Mouse (Mus musculus) spleen, adult 18-20 months (tissue): ENCODE measurements around the gene Cx3cr1.
A peak's percentile ranks its signal among the peaks of the same experiment; 100 is the strongest.

ENCODE experiments used
- DNase-seq, 2 experiments: peaks; one replicate each; pipeline ENCODE4 v3.0.0; 2022; ENCODE audit warnings: mixed read lengths in 2 of 2

Gene Cx3cr1

GRCm38 (mm10) chr9:119973281-119973680, 96.4 kb downstream of the Cx3cr1 start:
- no peak for DNase-seq

GRCm38 (mm10) chr9:119972582-119972981, 97.1 kb downstream of the Cx3cr1 start:
- no peak for DNase-seq

- DNase-seq: no peak
Observed at GRCm38 (mm10) chr9:119972166-119972565, 97.5 kb downstream of the Cx3cr1 start.

GRCm38 (mm10) chr9:119970763-119971656, 98.7 kb downstream of the Cx3cr1 start:
- no peak for DNase-seq

GRCm38 (mm10) chr9:119970221-119970620, 99.5 kb downstream of the Cx3cr1 start:
- peak in 1 of 2 experiments; percentile 50 for DNase-seq

- DNase-seq: no peak
Observed at GRCm38 (mm10) chr9:119969811-119970210, 99.9 kb downstream of the Cx3cr1 start.

GRCm38 (mm10) chr9:119966221-119966910, 103.3 kb downstream of the Cx3cr1 start:
- DNase-seq: no peak

GRCm38 (mm10) chr9:119965186-119965585, 104.5 kb downstream of the Cx3cr1 start:
- no peak for DNase-seq

- DNase-seq: no peak
Observed at GRCm38 (mm10) chr9:119964206-119964605, 105.5 kb downstream of the Cx3cr1 start.

- peak; percentile 71 to 79 for DNase-seq
Observed at GRCm38 (mm10) chr9:119962987-119963667, 106.6 kb downstream of the Cx3cr1 start.

- DNase-seq: no peak
Observed at GRCm38 (mm10) chr9:119962216-119962615, 107.5 kb downstream of the Cx3cr1 start.

GRCm38 (mm10) chr9:119958835-119959234, 110.8 kb downstream of the Cx3cr1 start:
- DNase-seq: no peak

- DNase-seq: no peak
Observed at GRCm38 (mm10) chr9:119951388-119951787, 118.3 kb downstream of the Cx3cr1 start.

GRCm38 (mm10) chr9:119950434-119950833, 119.2 kb downstream of the Cx3cr1 start:
- DNase-seq: no peak

- no peak for DNase-seq
Observed at GRCm38 (mm10) chr9:119948804-119949203, 120.9 kb downstream of the Cx3cr1 start.

GRCm38 (mm10) chr9:119945173-119945900, 124.3 kb downstream of the Cx3cr1 start:
- peak in 1 of 2 experiments; percentile 38 for DNase-seq

- DNase-seq: no peak
Observed at GRCm38 (mm10) chr9:119943326-119943725, 126.4 kb downstream of the Cx3cr1 start.

GRCm38 (mm10) chr9:119941861-119942260, 127.8 kb downstream of the Cx3cr1 start:
- no peak for DNase-seq

- no peak for DNase-seq
Observed at GRCm38 (mm10) chr9:119941407-119941806, 128.3 kb downstream of the Cx3cr1 start.

- no peak for DNase-seq
Observed at GRCm38 (mm10) chr9:119939646-119940045, 130.0 kb downstream of the Cx3cr1 start.

- no peak for DNase-seq
Observed at GRCm38 (mm10) chr9:119938496-119938895, 131.2 kb downstream of the Cx3cr1 start.

GRCm38 (mm10) chr9:119937005-119937773, 132.5 kb downstream of the Cx3cr1 start, which contains the start of the genes Gorasp1 and Ttc21a:
TSS of gene Gorasp1 (minus strand) at chr9:119937565.
TSS of gene Ttc21a (plus strand) at chr9:119937606.
- peak; percentile 85 to 94 for DNase-seq
